Mouse (Mus musculus) ES-Bruce4 (cell line): ENCODE results near the gene Slc50a1. TPM values are rescaled to one million over a fixed set of nuclear protein-coding genes. Genes with fewer than 3 reads are reported as not detected.

Experiments used
- H3K27ac ChIP-seq: 2 replicates; pipeline ENCODE4 v1.5.1; 2012; ENCODE audit warnings: low read length, inconsistent platforms; ENCODE audit not compliant: insufficient read depth
- H3K27me3 ChIP-seq: 2 replicates; pipeline ENCODE4 v1.6.1; 2012; ENCODE audit warnings: mild to moderate bottlenecking, low read length, inconsistent platforms; ENCODE audit not compliant: control insufficient read depth, poor library complexity, insufficient read depth, severe bottlenecking
- H3K36me3 ChIP-seq: 2 replicates; pipeline ENCODE4 v1.6.1; 2012; ENCODE audit warnings: inconsistent platforms, mild to moderate bottlenecking, low read length, moderate library complexity; ENCODE audit not compliant: control insufficient read depth, poor library complexity, insufficient read depth, severe bottlenecking
- H3K4me1 ChIP-seq: one replicate; pipeline ENCODE4 v1.8.1; 2011; ENCODE audit warnings: low read length; ENCODE audit not compliant: control insufficient read depth, insufficient read depth
- H3K4me3 ChIP-seq: 2 replicates; pipeline ENCODE4 v1.5.1; 2011; ENCODE audit warnings: low read depth, mild to moderate bottlenecking, low read length
- H3K9ac ChIP-seq: 2 replicates; pipeline ENCODE4 v1.6.1; 2012; ENCODE audit warnings: low read depth, mild to moderate bottlenecking, inconsistent platforms; ENCODE audit not compliant: poor library complexity, severe bottlenecking
- H3K9me3 ChIP-seq: replicated peaks from 2 replicates; pipeline ENCODE4 v1.6.1; 2012; ENCODE audit warnings: mild to moderate bottlenecking, low read length, inconsistent platforms; ENCODE audit not compliant: control insufficient read depth, poor library complexity, insufficient read depth, severe bottlenecking
- CTCF ChIP-seq: IDR thresholded peaks from one replicate; pipeline ENCODE4 v1.8.1; 2011; ENCODE audit warnings: low read depth, low read length
- EP300 ChIP-seq: IDR thresholded peaks from 2 replicates; pipeline ENCODE4 v1.6.1; 2011; ENCODE audit warnings: low read depth, low read length; ENCODE audit not compliant: insufficient read depth
- POLR2A ChIP-seq: IDR thresholded peaks from one replicate; pipeline ENCODE4 v1.8.1; 2011; ENCODE audit warnings: low read length; ENCODE audit not compliant: insufficient read depth
- polyA plus RNA-seq: library from polyadenylated mRNA; stranded (reverse); fragments of >200 nt; gene quantifications from 2 replicates; pipeline ENCODE4 v1.2.4, GENCODE M21; 2011; ENCODE audit warnings: low read depth; ENCODE audit not compliant: missing spikeins, insufficient read depth, insufficient read length

Gene Slc50a1
- polyA plus RNA-seq, 1 experiment, result 35.7 TPM

GRCm38 (mm10) chr3:89244982-89245687 lies 25.2 kb downstream of the Slc50a1 start:
- no peak overlapping the region for H3K27ac ChIP-seq
- peak overlapping the region; percentile 36 for H3K9ac ChIP-seq
- no peaks in the 10 kb centered on the region for H3K9me3 ChIP-seq
- H3K4me1 ChIP-seq, result peaks cover 2% of the 10 kb centered on the region
- H3K4me3 ChIP-seq, result peak overlapping the region; percentile 64
- H3K27me3 ChIP-seq, result no peaks in the 10 kb centered on the region
- H3K36me3 ChIP-seq, result peaks cover 2% of the 10 kb centered on the region; the same call in 1 of the 2 replicates
- TF ChIP-seq CTCF (no peak), POLR2A (no peak), EP300 (no peak)

GRCm38 (mm10) chr3:89244158-89244981 lies 26.0 kb downstream of the Slc50a1 start:
- Histone ChIP-seq H3K27me3 (no peaks in the 10 kb centered on the region), H3K27ac (no peak overlapping the region), H3K9me3 (no peaks in the 10 kb centered on the region), H3K4me3 (peak overlapping the region; percentile 57), H3K36me3 (peaks cover 2% of the 10 kb centered on the region; the same call in 1 of the 2 replicates), H3K4me1 (peaks cover 2% of the 10 kb centered on the region), H3K9ac (peak overlapping the region; percentile 36)
- TF ChIP-seq POLR2A (no peak), EP300 (no peak), CTCF (no peak)

- Histone ChIP-seq H3K4me1 (peaks cover 2% of the 10 kb centered on the region), H3K9ac (peak overlapping the region; percentile 17; the same call in 1 of the 2 replicates), H3K36me3 (no peaks in the 10 kb centered on the region; the same call in 1 of the 2 replicates), H3K4me3 (peak overlapping the region; percentile 21; the same call in 1 of the 2 replicates), H3K9me3 (no peaks in the 10 kb centered on the region), H3K27me3 (no peaks in the 10 kb centered on the region), H3K27ac (no peak overlapping the region)
- no peak for TF ChIP-seq POLR2A
- no peak for TF ChIP-seq CTCF
- no peak for TF ChIP-seq EP300
Observed at GRCm38 (mm10) chr3:89243609-89244008, 26.8 kb downstream of the Slc50a1 start.

GRCm38 (mm10) chr3:89242331-89242895 lies 28.0 kb downstream of the Slc50a1 start:
- TF ChIP-seq EP300 (no peak), CTCF (no peak), POLR2A (no peak)
- H3K9ac ChIP-seq, result no peak overlapping the region
- no peaks in the 10 kb centered on the region for H3K9me3 ChIP-seq
- H3K4me3 ChIP-seq, result no peak overlapping the region
- no peak overlapping the region for H3K27ac ChIP-seq
- no peaks in the 10 kb centered on the region for H3K27me3 ChIP-seq
- peaks cover 2% of the 10 kb centered on the region for H3K4me1 ChIP-seq
- H3K36me3 ChIP-seq, result no peaks in the 10 kb centered on the region; the same call in 1 of the 2 replicates

GRCm38 (mm10) chr3:89238494-89238893 lies 31.9 kb downstream of the Slc50a1 start:
- H3K27ac ChIP-seq, result no peak overlapping the region
- no peaks in the 10 kb centered on the region for H3K9me3 ChIP-seq
- no peak overlapping the region for H3K9ac ChIP-seq
- TF ChIP-seq EP300 (no peak), POLR2A (no peak), CTCF (no peak)
- H3K27me3 ChIP-seq, result no peaks in the 10 kb centered on the region
- no peak overlapping the region for H3K4me3 ChIP-seq
- no peaks in the 10 kb centered on the region; the same call in 1 of the 2 replicates for H3K36me3 ChIP-seq
- no peaks in the 10 kb centered on the region for H3K4me1 ChIP-seq
